Mouse (Mus musculus) C3H10T1/2 (cell line): ENCODE measurements around the gene Tmem179. TPM values are rescaled to one million over a fixed set of nuclear protein-coding genes. Genes with fewer than 3 reads are reported as not detected.

Source experiments
- polyA plus RNA-seq, 2 experiments: library from polyadenylated mRNA; unstranded; fragments of >200 nt; fragmentation: generic; extraction: Trizol; gene quantifications; one replicate each; pipeline ENCODE4 v1.2.1; 2012; ENCODE audit warnings: missing spikeins in 2 of 2

The Tmem179 gene
- 1 to 10 TPM in 1 of 2 experiments, under 1 TPM in 1; 0.06 to 1.3 TPM for polyA plus RNA-seq

DNA sequence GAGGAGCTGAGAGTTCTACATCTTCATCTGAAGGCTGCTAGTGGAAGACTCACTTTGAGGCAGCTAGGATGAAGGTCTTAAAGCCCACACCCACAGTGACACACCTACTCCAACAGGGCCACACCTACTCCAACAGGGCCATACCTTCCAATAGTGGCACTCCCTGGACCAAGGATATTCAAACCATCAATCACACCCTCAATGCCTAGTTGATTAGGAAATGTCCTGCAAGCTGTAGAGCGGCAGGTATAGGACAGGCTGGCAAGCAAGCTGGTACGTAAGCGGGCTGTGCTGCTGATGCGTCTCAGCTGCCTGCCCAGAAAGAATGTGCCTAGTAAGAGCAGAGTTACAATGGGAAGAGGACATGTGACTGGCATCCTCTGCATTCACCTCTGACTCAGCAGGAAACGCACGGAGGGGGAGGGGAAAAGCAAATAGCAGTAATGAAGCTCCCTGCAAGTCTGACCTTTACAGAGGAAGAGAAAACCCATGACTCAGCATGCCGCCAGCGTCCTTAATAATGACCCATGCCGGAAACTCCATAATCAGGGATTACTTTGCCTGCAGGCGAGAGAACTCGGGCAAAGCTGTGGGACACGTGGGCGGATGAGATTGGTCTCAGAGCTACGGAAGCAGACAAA, at the start of gene Tmem179:
TSS of gene Tmem179 (minus strand) at position 51 of the 641 bp plus-strand sequence.

DNA sequence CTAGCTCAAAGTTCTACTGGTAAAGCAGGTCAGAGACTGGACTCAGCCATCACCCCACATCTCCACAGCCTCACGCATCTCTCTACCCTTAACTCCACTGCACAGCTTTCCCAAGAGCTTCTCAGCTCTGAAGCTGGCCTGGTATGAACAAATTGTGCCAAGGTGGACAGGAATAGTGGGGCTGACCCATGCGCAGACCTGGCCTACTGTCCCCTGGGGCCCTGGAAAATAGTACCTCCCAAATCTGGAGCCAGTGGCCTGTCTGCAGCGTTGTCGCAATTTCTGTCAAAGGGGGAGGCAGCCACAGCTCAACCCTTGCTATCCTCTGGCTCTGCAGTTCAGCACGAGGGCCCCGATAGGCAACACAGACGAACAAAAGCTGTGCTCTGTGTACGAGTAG, 27.4 kb downstream of the Tmem179 start, which contains the start of gene A530016L24Rik:
TSS of gene A530016L24Rik (plus strand) at position 315 of the 400 bp plus-strand sequence.

Other genes with a start within 250 kb of the Tmem179 start
- 1 to 10 TPM; 1.4 to 3.6 TPM for gene A530016L24Rik, start 27.3 kb downstream of the Tmem179 start, polyA plus RNA-seq
- 100 to 1,000 TPM in 1 of 2 experiments, 10 to 100 TPM in 1; 74.5 to 134 TPM for gene Inf2, start 72.0 kb upstream of the Tmem179 start, polyA plus RNA-seq
- 1 to 10 TPM; 2.8 to 2.9 TPM for gene Adssl1, start 103.3 kb upstream of the Tmem179 start, polyA plus RNA-seq
- gene Siva1, start 127.9 kb upstream of the Tmem179 start, polyA plus RNA-seq: 100 to 1,000 TPM; 132 to 231 TPM
- 100 to 1,000 TPM; 183 to 195 TPM for gene Akt1, start 158.1 kb upstream of the Tmem179 start, polyA plus RNA-seq
- gene Zbtb42, start 162.1 kb upstream of the Tmem179 start, polyA plus RNA-seq: under 1 TPM; 0.63 TPM
- gene Cep170b, start 203.7 kb upstream of the Tmem179 start, polyA plus RNA-seq: 10 to 100 TPM; 12.6 to 27.3 TPM
- under 1 TPM; 0.05 to 0.20 TPM for gene Pld4, start 243.9 kb upstream of the Tmem179 start, polyA plus RNA-seq